Mouse (Mus musculus) limb, embryonic 14.5 days (tissue): ENCODE data around the gene Fbxl16. TPM values are rescaled to one million over a fixed set of nuclear protein-coding genes. Genes with fewer than 3 reads are reported as not detected.

ENCODE experiments used
- ATAC-seq: fragments of 200-750 bp; cut with Nextera tagmentation; 2 replicates; pipeline ENCODE4 v1.8.0; 2017; ENCODE audit warnings: low read depth, moderate number of reproducible peaks, moderate TSS enrichment; ENCODE audit not compliant: low FRiP score
- DNase-seq: peaks from one replicate; pipeline ENCODE4 v3.0.0-alpha.2; 2015; ENCODE audit warnings: low spot score
- H3K27ac ChIP-seq: fragments of 300-500 bp; sonication (generic); replicated peaks from 2 replicates; pipeline ENCODE4 v1.5.1; 2014; ENCODE audit warnings: low read depth, mild to moderate bottlenecking, low read length, moderate library complexity, mixed read lengths
- H3K27me3 ChIP-seq: fragments of 300-500 bp; sonication (generic); 2 replicates; pipeline ENCODE4 v1.6.1; 2014; ENCODE audit warnings: low read length, mixed read lengths; ENCODE audit not compliant: control insufficient read depth, insufficient read depth
- H3K36me3 ChIP-seq: fragments of 300-500 bp; sonication (generic); 2 replicates; pipeline ENCODE4 v1.6.1; 2014; ENCODE audit warnings: mild to moderate bottlenecking, low read length, moderate library complexity, mixed read lengths; ENCODE audit not compliant: control insufficient read depth, insufficient read depth
- H3K4me1 ChIP-seq: fragments of 300-500 bp; sonication (generic); 2 replicates; pipeline ENCODE4 v1.6.1; 2014; ENCODE audit warnings: antibody characterized with exemption, low read length, mixed read lengths; ENCODE audit not compliant: control insufficient read depth, insufficient read depth
- H3K4me2 ChIP-seq: fragments of 300-500 bp; sonication (generic); replicated peaks from 2 replicates; pipeline ENCODE4 v1.6.1; 2014; ENCODE audit warnings: low read depth, mild to moderate bottlenecking, low read length, moderate library complexity; ENCODE audit not compliant: severe bottlenecking
- H3K4me3 ChIP-seq: fragments of 300-500 bp; sonication (generic); replicated peaks from 2 replicates; pipeline ENCODE4 v1.5.1; 2014; ENCODE audit warnings: low read length
- H3K9ac ChIP-seq: fragments of 300-500 bp; sonication (generic); 2 replicates; pipeline ENCODE4 v1.6.1; 2014; ENCODE audit warnings: mild to moderate bottlenecking, low read depth, low read length, moderate library complexity; ENCODE audit not compliant: severe bottlenecking
- H3K9me3 ChIP-seq: fragments of 300-500 bp; sonication (generic); 2 replicates; pipeline ENCODE4 v1.6.1; 2016; ENCODE audit warnings: low read length; ENCODE audit not compliant: control insufficient read depth
- POLR2A ChIP-seq: fragments of 200-500 bp; IDR thresholded peaks from 2 replicates; pipeline ENCODE4 v1.8.0; 2012; ENCODE audit warnings: inconsistent platforms, mild to moderate bottlenecking, moderate library complexity, borderline replicate concordance; ENCODE audit not compliant: insufficient read depth, insufficient read length; ENCODE audit errors: extremely low read depth
- WGBS: fragments of 180-500 bp; shearing (Covaris S2); extraction: QIAGEN DNeasy Blood & Tissue Kit; methylation state at CpG from one replicate; pipeline ENCODE4 v1.1.7; 2014; 5-methylcytosine and 5-hydroxymethylcytosine counted together
- polyA plus RNA-seq, 2 experiments: library from polyadenylated mRNA; depleted of rRNA in 1 of 2; stranded (reverse) in 1 of 2; unstranded in 1 of 2; fragments of >200 nt; fragmentation: Nextera tagmentation in 1 of 2; extraction: Ambion mirVana in 1 of 2; gene quantifications; 2 replicates each; pipeline versions ENCODE4 v1.2.1 to v1.2.3; 2012 to 2014

Gene Fbxl16
- polyA plus RNA-seq, 2 experiments: 2.0 to 6.5 TPM

DNA sequence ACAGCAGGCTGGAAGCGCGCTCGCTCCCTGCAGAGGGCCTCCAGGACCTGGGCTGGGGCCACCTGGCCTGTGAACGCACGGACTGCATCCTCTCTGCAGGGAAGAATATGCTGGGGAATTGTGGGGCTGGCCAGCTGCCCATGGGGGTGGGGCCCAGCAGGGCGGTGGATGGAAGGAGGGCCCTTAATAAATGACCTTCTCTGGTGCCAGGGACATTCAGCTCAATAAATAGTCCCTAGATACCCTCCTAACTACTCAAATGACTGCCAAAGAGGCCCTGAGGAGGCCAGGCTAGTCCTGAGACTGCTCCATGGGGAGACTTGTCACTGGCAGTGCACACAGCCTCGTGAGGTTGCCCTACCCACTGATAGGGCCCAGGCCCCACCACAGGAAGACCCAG is 25.8 kb upstream of the Fbxl16 start:
- DNase-seq (no peak), ATAC-seq (no peak)
- H3K4me2 ChIP-seq: no peak overlapping the region
- H3K4me1 ChIP-seq: peaks cover 13% of the 10 kb centered on the region
- H3K4me3 ChIP-seq: no peak overlapping the region
- H3K27me3 ChIP-seq: no peaks in the 10 kb centered on the region
- no peaks in the 10 kb centered on the region for H3K9me3 ChIP-seq
- no peak for TF ChIP-seq POLR2A
- 0 out of 2 replicates have a peak overlapping the region, but pooled peaks have one; percentile 25 for H3K9ac ChIP-seq
- no peak overlapping the region for H3K27ac ChIP-seq
- 74% methylated on average over 7 of the region's 7 CpGs for WGBS
- peaks cover 37% of the 10 kb centered on the region for H3K36me3 ChIP-seq

DNA sequence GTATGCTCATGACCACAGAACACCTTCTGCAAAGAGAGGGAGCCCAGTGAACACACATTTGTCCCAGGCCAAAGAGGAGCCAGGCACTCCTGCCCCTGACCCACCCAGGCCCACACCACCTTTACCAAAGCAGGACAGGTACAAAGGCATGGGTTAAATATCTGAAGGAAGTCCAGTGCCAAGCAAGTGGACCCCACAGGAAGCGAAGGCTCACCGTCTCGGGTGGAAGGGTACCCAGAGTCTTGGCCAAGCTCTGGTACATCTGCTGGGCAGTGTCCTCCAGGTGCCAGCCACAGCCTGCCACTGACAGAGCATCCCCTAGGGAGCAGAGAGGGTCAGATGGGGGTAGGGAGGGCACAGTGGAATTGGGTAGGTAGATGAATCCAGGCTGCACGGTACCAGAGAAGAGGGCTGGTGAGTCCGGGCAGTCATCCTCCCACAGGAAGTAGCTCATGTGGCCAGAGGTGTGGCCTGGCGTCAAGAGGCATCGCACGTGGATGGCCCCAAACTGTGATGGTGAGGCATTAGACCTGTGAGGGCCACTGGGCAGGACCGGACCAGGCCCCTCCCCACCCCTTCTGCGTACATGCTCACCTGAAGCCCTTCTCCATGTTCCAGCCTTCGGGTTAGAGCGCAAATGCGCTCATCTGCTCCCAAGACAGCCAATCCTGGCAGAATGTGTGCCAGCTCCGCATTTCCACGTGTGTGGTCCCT is 24.9 kb upstream of the Fbxl16 start:
- H3K4me2 ChIP-seq: peak overlapping the region; percentile 70
- ATAC-seq (no peak), DNase-seq (no peak)
- no peak for TF ChIP-seq POLR2A
- H3K27ac ChIP-seq: no peak overlapping the region
- H3K4me1 ChIP-seq: peaks cover 13% of the 10 kb centered on the region
- H3K4me3 ChIP-seq: peak overlapping the region; percentile 53
- no peaks in the 10 kb centered on the region for H3K27me3 ChIP-seq
- peaks cover 38% of the 10 kb centered on the region for H3K36me3 ChIP-seq
- no peaks in the 10 kb centered on the region for H3K9me3 ChIP-seq
- WGBS: 81% methylated on average over 15 of the region's 15 CpGs
- H3K9ac ChIP-seq: peak overlapping the region; percentile 52; the same call in 1 of the 2 replicates

DNA sequence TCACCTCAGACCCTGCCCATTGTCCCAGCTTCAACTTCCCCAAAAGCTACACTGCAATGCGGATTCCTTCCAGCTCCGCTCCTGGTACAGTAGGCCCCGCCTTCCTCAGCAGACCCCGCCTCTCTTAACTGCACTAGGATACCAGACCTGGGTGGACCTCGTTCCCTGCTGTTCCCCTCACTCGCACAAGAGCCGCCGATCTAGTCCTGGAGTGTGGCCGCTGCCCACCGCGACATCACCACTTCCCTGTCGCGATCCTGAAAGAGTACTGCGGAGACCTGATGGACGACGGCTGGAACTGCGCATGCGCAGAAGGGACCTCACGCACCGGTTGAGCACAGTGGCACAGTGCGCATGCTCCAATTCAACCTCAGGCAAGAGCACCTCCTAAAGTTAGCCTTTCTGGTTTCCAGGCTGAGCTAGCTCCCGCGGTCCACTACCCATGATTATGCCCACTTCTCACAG is 23.6 kb upstream of the Fbxl16 start, which contains the start of gene Haghl:
TSS of gene Haghl (minus strand) at position 393 of the 465 bp plus-strand sequence.
- DNase-seq: peak; percentile 96
- under 1% methylated on average over 23 of the region's 23 CpGs for WGBS
- Histone ChIP-seq H3K4me2 (peak within 1 kb of the TSS; percentile 70), H3K4me3 (peak within 1 kb of the TSS; percentile 53), H3K36me3 (peaks cover 47% of the 10 kb centered on the region), H3K9ac (peak within 1 kb of the TSS; percentile 52), H3K27ac (peak within 1 kb of the TSS; percentile 59), H3K4me1 (peaks cover 13% of the 10 kb centered on the region), H3K9me3 (no peaks in the 10 kb centered on the region), H3K27me3 (no peaks in the 10 kb centered on the region)
- peak; percentile 90 for ATAC-seq
- 0 out of 2 replicates have a peak, but pooled peaks have one; percentile 41 for TF ChIP-seq POLR2A

DNA sequence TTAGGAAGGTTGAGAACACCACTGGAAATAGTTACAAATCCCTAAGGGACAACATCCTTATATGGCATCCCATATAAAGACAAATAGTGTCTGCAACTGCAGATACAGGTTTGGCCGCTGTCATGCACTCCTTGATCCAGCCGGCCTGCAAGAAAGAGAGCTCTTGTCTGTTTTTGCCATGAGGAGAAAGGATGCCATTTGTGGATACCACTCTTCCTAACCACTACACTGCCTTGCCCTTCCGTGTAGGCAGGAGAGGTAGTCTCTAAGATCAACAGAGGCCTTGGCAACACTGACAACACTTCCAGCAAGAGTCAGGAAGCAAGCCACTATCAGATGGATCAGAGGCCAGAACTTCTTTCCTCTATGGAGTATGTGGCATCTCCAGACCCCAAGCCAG is 22.6 kb upstream of the Fbxl16 start, which contains the start of gene Ccdc78:
TSS of gene Ccdc78 (plus strand) at position 301 of the 400 bp plus-strand sequence.
- WGBS: 87% methylated on average over 3 of the region's 3 CpGs
- Histone ChIP-seq H3K9ac (peak within 1 kb of the TSS; percentile 52), H3K4me1 (peaks cover 17% of the 10 kb centered on the region), H3K27me3 (no peaks in the 10 kb centered on the region), H3K27ac (peak within 1 kb of the TSS; percentile 59), H3K9me3 (no peaks in the 10 kb centered on the region), H3K4me3 (peak within 1 kb of the TSS; percentile 53), H3K36me3 (peaks cover 47% of the 10 kb centered on the region), H3K4me2 (peak within 1 kb of the TSS; percentile 70)
- no peak for TF ChIP-seq POLR2A
- ATAC-seq (no peak), DNase-seq (no peak)

DNA sequence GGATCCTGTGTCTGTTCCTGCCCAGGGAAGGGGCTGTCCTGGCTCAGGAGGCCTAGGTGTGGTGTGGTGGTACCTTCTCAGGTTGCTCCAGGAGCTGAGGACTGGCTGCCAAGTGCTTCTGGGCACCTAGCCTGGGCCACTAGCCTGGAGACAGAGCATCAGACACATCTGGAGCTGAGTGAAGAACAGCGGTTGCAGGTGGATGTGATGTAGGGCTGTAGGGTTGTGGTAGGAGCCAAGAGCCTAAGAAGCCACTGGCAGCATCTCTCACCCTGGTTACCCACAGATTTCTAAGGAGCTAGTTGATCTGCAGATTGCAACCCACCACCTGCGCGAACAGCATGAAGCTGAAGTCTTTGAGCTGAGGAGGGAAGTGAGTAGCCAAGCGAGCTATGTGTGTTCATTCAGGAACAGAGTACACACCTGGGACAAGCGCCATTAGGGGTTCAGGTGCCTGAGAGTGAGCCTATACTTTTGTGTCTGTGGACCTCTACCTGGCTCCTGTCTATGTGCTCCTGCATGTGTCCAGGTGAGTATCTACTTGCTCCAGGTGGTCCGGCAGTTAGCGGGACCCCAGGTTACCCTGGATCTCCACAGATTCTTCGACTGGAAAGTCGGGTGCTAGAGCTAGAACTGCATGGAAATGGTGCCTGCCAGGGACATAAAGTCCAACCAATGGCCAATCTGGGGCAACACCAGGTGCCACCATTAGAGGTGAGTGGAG is 21.9 kb upstream of the Fbxl16 start:
- peaks cover 40% of the 10 kb centered on the region for H3K36me3 ChIP-seq
- H3K27ac ChIP-seq: no peak overlapping the region
- WGBS: 94% methylated on average over 9 of the region's 9 CpGs
- no peak overlapping the region for H3K9ac ChIP-seq
- H3K27me3 ChIP-seq: no peaks in the 10 kb centered on the region
- TF ChIP-seq POLR2A: no peak
- H3K9me3 ChIP-seq: no peaks in the 10 kb centered on the region
- DNase-seq (no peak), ATAC-seq (no peak)
- H3K4me1 ChIP-seq: peaks cover 20% of the 10 kb centered on the region
- no peak overlapping the region for H3K4me3 ChIP-seq
- H3K4me2 ChIP-seq: no peak overlapping the region
